In the genomic region with DNA sequence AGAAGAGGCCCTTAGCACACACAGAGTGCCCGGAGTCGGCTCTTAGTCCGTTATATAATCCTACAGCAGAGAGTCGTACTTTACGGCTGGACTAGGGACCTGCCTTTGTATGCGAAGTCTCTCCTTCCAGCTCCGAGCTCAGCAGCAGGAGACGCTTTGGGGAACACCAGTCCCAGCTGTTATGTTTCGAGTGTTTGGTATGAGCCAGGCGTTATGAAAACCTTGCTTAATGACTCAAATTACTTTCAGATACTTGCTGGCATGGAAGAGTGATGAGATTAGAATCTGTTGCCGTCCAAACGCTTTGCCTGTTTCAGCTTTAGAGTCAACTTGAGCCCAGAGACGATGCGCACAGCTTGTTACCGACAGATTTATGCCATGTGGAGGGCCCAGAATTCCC, we compare ENCODE assay signal across 18 mouse cellular contexts.
DNase-seq lines count a peak whose midpoint lies in the region; ATAC-seq and TF ChIP-seq lines count a peak whose summit lies in the region.
"Had no signal": no experiment of that assay in that cellular context is flagged by ENCODE, and none has a peak within 500 bp of the region (broad histone marks: within the 10 kb centered on the region; RNA-seq: fewer than 3 reads in every experiment).

No protein-coding gene starts in this region.

- no peaks in the 10 kb centered on the region for H3K36me3 ChIP-seq in forebrain, embryonic 12.5 days (replicated peaks)
- no peaks in the 10 kb centered on the region for H3K36me3 ChIP-seq in forebrain, embryonic 16.5 days (ENCODE audit: control insufficient read depth, insufficient read depth)
- H3K36me3 ChIP-seq in lung, postnatal 0 days (ENCODE audit: insufficient read depth, low read length) = no peaks in the 10 kb centered on the region
- H3K36me3 ChIP-seq in limb, embryonic 14.5 days (ENCODE audit: control insufficient read depth, insufficient read depth, low read length) = no peaks in the 10 kb centered on the region
- H3K36me3 ChIP-seq: G1E; heart, embryonic 13.5 days; hindbrain, embryonic 15.5 days had no signal

- no peak overlapping the region for H3K4me2 ChIP-seq in forebrain, embryonic 12.5 days
- H3K4me2 ChIP-seq in forebrain, embryonic 16.5 days (ENCODE audit: low read length) = no peak overlapping the region
- H3K4me2 ChIP-seq in lung, postnatal 0 days (replicated peaks; ENCODE audit: low read depth, low read length) = no peak overlapping the region
- no peak overlapping the region for H3K4me2 ChIP-seq in limb, embryonic 14.5 days (replicated peaks; ENCODE audit: low read depth, low read length, severe bottlenecking)
- H3K4me2 ChIP-seq: forebrain, embryonic 13.5 days; heart, embryonic 13.5 days; hindbrain, embryonic 15.5 days had no signal

- no peak for TF ChIP-seq EP300 in lung, postnatal 0 days (IDR thresholded peaks at IDR 0.05)

- no peak for ATAC-seq in forebrain, embryonic 12.5 days (ENCODE audit: low FRiP score)
- ATAC-seq in forebrain, embryonic 16.5 days = no peak
- no peak for ATAC-seq in lung, postnatal 0 days
- ATAC-seq in limb, embryonic 14.5 days (ENCODE audit: low FRiP score, low read depth) = no peak
- ATAC-seq: CD4-positive, CD25-positive, alpha-beta regulatory T cell, adult 4 months; forebrain, embryonic 13.5 days had no signal

- H3K9ac ChIP-seq in forebrain, embryonic 12.5 days = no peak overlapping the region
- H3K9ac ChIP-seq in forebrain, embryonic 16.5 days (replicated peaks; ENCODE audit: low read depth, low read length) = no peak overlapping the region
- H3K9ac ChIP-seq in lung, postnatal 0 days (replicated peaks; ENCODE audit: low read depth) = no peak overlapping the region
- no peak overlapping the region for H3K9ac ChIP-seq in limb, embryonic 14.5 days (ENCODE audit: low read depth, low read length, severe bottlenecking)
- H3K9ac ChIP-seq: forebrain, embryonic 13.5 days; heart, embryonic 13.5 days; hindbrain, embryonic 15.5 days had no signal

- WGBS in forebrain, embryonic 12.5 days = 80% methylated on average over 15 of the region's 15 CpGs
- WGBS in forebrain, embryonic 16.5 days = 78% methylated on average over 15 of the region's 15 CpGs
- WGBS in lung, postnatal 0 days = 55% methylated on average over 15 of the region's 15 CpGs
- 28% methylated on average over 15 of the region's 15 CpGs for WGBS in limb, embryonic 14.5 days

- no peak for TF ChIP-seq CTCF in lung, postnatal 0 days (IDR thresholded peaks at IDR 0.05)

- no peak overlapping the region for H3K4me3 ChIP-seq in forebrain, embryonic 12.5 days (replicated peaks)
- H3K4me3 ChIP-seq in forebrain, embryonic 16.5 days (replicated peaks; ENCODE audit: low read length) = no peak overlapping the region
- no peak overlapping the region for H3K4me3 ChIP-seq in lung, postnatal 0 days (ENCODE audit: low read depth, low read length)
- no peak overlapping the region for H3K4me3 ChIP-seq in limb, embryonic 14.5 days (replicated peaks; ENCODE audit: low read length)
- H3K4me3 ChIP-seq: forebrain, embryonic 13.5 days; heart, embryonic 13.5 days; hindbrain, embryonic 15.5 days had no signal

- peak; percentile 16 for DNase-seq in lung, postnatal 0 days (ENCODE audit: low spot score)
- DNase-seq in lung, postnatal 25 days (ENCODE audit: low spot score) = no peak
- peak; percentile 64 for DNase-seq in limb, embryonic 14.5 days (ENCODE audit: low spot score)
- no peak for DNase-seq in testis, postnatal 14 days (ENCODE audit: low spot score)
- DNase-seq in layer of hippocampus, adult 11-12 months (ENCODE audit: low spot score) = no peak
- DNase-seq: adrenal gland, adult 8-10 months; B cell, adult 2 months; cerebellum, adult 11-12 months; cerebellum, adult 9-10 months; cerebellum, postnatal 25 days; heart, postnatal 36 days had no signal

- peaks cover 33% of the 10 kb centered on the region for H3K27me3 ChIP-seq in forebrain, embryonic 12.5 days
- H3K27me3 ChIP-seq in forebrain, embryonic 16.5 days (replicated peaks; ENCODE audit: control insufficient read depth, insufficient read depth, low read length) = no peaks in the 10 kb centered on the region
- H3K27me3 ChIP-seq in lung, postnatal 0 days (replicated peaks; ENCODE audit: insufficient read depth, low read length) = no peaks in the 10 kb centered on the region
- H3K27me3 ChIP-seq in limb, embryonic 14.5 days (ENCODE audit: control insufficient read depth, insufficient read depth, low read length) = no peaks in the 10 kb centered on the region; the same call in 1 of the 2 replicates
- H3K27me3 ChIP-seq: hindbrain, embryonic 15.5 days had no signal

- no peaks in the 10 kb centered on the region for H3K9me3 ChIP-seq in forebrain, embryonic 12.5 days
- H3K9me3 ChIP-seq in forebrain, embryonic 16.5 days (ENCODE audit: control insufficient read depth, low read length) = no peaks in the 10 kb centered on the region
- no peaks in the 10 kb centered on the region for H3K9me3 ChIP-seq in lung, postnatal 0 days (ENCODE audit: low read length)
- no peaks in the 10 kb centered on the region for H3K9me3 ChIP-seq in limb, embryonic 14.5 days (ENCODE audit: control insufficient read depth, low read length)
- H3K9me3 ChIP-seq: forebrain, embryonic 13.5 days; G1E; heart, embryonic 13.5 days; hindbrain, embryonic 15.5 days had no signal

- H3K27ac ChIP-seq in forebrain, embryonic 12.5 days = 0 out of 2 replicates have a peak overlapping the region, but pooled peaks have one; percentile 20
- no peak overlapping the region for H3K27ac ChIP-seq in forebrain, embryonic 16.5 days (ENCODE audit: low read length)
- no peak overlapping the region for H3K27ac ChIP-seq in lung, postnatal 0 days (ENCODE audit: low read length)
- no peak overlapping the region for H3K27ac ChIP-seq in limb, embryonic 14.5 days (replicated peaks; ENCODE audit: low read depth, low read length)
- H3K27ac ChIP-seq: forebrain, embryonic 13.5 days; heart, embryonic 13.5 days; hindbrain, embryonic 15.5 days had no signal

- H3K4me1 ChIP-seq in forebrain, embryonic 12.5 days = peaks cover 24% of the 10 kb centered on the region
- H3K4me1 ChIP-seq in forebrain, embryonic 16.5 days (replicated peaks; ENCODE audit: control insufficient read depth, insufficient read depth, low read length) = peaks cover 14% of the 10 kb centered on the region
- 0 out of 2 replicates have a peak, but pooled peaks cover 3% of the 10 kb centered on the region for H3K4me1 ChIP-seq in lung, postnatal 0 days (ENCODE audit: insufficient read depth, low read depth, low read length)
- H3K4me1 ChIP-seq in limb, embryonic 14.5 days (ENCODE audit: control insufficient read depth, insufficient read depth, low read length) = peaks cover 39% of the 10 kb centered on the region

- TF ChIP-seq POLR2A in limb, embryonic 14.5 days (IDR thresholded peaks at IDR 0.05; ENCODE audit: borderline replicate concordance, extremely low read depth, insufficient read depth, insufficient read length) = no peak

Comparison
In these comparisons a context has a peak if more than half of its experiments do, and no peak if none do; other contexts are left out.
1. DNase-seq: peak in lung, postnatal 0 days (single experiment) and limb, embryonic 14.5 days (single experiment); none in lung, postnatal 25 days (single experiment), testis, postnatal 14 days (single experiment) and layer of hippocampus, adult 11-12 months (single experiment).